Mouse (Mus musculus) cerebellum, postnatal 10 days (tissue): Measurements from ENCODE around the gene Rnf150.

ENCODE experiments used
- DNase-seq, 2 experiments: peaks; one replicate each; pipeline ENCODE4 v3.0.0; 2021; ENCODE audit warnings: mixed read lengths in 2 of 2

Gene Rnf150

DNA sequence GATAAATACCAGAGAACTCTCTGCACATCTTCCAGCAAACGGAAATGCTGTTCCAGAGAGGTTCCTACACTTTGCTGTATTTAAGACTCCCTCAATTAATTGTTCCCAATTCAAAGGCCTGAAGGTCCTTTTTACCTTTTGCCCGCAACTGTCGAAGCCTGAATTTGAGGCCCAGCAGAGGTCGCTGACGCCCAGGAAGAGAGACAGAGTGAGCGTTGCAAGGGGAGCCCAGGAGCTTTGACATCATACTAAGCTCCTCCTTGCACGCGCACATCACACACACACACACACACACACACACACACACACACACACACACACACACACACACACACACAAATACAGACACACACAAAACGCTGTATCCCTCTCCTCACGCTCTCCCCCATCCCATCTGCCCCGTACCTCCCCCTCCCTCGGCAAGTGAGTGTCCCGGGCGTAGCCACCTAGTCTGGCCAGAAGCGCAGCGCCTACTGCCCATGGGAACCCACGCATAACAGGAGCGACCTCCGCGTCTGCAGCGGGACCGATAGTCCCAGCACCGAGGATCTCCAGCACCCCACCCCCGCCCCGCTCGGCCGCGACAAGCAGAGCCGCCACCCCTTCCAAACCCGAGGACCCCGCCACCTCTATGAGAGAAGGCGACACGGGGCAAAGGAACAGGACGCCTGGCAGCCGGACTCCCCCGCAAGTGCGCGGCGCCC is at the start of gene Rnf150:
Rnf150 (plus strand) TSS at position 316 of the 704 bp plus-strand sequence.
- DNase-seq, result peak; percentile 92 to 95

DNA sequence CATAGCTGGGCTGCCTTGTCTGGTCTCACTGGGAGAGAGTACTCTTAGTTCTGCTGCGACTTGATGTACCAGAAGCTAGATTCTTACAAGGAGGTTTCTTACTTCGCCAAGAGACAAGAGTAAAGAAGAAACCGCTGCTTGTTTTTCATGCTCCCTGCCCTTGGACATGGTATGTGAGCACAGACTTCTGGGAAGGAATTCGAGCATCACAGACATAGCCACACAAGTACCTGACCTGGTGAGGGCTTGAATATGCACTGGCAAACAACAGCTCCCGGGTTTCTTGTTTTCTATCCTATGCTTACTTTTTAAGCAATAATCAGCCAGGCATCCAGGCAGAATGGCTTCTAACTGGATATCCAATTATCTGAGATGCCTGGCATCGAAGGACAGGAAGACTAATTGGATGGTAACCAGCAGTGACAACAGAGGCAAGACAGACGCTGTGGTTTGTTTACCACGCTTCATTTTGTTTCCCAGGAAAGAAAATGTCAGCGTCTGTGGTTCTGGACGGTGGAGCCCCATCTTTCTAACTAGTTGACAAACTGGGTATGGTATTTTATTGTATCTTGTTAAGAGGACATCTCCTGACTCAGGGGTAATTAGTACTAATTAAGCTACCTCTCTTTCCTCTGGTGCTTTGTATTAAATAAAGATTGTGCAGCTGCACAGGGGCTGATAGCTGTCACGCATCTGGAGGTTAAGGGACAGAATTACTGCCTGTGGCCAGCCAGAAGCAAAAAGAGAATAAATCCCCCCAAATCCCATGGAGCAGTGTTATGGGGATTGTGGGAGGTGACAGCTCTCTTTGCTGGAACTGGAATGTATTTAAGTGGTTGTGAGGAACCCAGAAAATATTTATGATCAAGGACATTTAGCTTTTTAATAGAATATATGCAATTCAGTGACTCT is 36.8 kb upstream of the Rnf150 start:
- no peak for DNase-seq

DNA sequence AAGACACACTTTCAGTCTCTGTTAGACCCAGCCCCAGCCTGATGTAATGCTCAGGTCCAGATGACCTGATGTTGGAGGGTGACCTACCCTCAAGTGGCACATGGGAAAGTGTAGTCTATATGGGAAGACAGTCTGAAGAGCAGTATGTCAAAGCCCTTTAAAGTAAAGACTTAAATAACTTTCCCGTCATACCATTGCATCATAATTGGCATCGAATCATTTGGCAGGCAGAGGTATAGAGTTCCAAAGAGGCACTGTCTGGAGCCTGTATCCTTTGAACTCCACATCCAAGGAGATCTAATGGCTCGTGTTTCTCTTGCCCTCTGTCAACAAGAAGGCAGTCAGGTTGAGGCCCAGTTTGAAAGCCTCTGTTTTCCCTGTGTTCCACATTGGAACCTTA is 22.7 kb upstream of the Rnf150 start:
- no peak for DNase-seq

DNA sequence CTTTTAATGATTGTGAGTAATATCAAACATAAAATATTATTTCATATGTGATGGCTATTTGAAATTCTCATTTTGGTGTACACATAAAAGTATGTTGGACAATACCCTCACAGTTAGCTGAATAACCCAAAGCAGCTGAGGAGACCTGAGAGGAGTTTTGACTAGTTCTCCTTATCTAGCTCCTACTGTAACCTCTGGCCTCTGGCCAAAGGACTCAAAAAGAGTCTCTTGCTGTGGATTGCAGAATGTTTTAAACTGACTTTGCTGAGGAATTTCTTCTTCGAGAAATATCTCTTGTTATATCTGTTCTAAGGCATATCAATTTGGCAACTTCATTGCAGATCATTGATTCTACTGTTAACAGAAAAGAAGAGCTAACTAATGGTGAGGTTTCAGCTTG is 22.2 kb upstream of the Rnf150 start:
- DNase-seq, result no peak

DNA sequence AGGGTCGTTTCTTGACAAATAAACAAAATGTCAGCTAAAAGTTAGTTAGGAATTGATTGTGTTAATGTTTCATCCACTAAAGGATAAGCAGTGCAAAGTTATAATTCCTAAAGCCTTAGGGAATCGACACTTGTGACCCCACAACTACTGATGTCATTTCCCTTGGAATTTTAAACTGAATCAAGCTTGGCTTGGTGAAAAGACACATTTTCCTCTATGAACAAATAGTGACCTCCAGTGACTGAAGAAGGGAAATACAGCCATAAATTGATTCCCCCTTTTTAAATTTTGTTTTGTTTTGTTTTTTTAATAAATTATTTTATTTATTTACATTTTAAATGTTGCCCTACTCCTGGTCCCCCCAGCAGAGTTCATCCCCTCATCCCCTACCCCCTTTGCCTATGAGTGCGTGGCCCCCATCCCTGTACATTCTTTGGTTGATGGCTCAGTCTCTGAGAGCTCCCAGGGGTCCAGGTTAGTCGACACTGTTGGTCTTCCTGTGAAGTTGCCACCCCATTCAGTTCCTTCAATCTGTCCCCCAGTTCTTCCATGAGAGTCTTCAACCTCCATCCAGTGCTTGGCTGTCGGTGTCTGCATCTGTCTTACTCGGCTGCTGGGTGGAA is 21.5 kb upstream of the Rnf150 start:
- DNase-seq, result no peak

DNA sequence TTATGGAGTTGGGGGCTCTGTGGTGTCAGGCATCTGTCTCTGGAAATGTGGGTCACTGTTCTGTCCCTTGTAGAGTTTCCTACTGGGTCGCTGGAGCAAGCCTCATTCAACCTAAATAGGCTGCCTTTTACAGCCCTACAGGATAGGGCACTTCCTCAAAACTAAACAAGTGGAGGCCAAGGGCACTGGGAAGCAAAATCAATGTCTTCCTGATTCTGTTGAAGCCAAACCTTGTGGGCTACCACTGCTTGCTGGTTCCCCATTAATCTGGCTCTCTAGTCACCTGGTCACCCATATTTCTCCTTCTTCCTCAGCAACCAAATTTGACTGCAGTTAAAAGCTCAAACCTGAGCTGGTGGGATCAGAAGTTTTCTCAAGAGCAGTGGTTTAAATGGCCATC is 19.5 kb upstream of the Rnf150 start:
- DNase-seq, result no peak

DNA sequence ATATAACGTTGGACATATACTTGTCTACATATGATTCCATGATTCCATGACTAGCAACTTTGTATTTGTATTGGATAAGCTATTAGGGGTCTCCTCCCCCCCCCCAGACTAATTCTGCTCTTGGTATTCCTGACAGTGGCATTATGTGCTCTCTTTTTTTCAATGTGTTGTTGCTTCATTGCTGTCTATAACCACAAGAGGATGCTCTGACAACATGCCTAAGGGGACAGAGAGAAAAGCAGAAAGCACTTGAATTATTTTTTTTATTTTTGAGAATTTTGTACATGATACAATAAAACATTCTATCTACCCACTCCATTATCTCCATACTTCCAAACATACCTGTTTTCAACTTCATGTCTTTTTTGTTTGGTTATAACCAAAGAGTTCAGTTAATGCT is 18.7 kb upstream of the Rnf150 start:
- no peak for DNase-seq

DNA sequence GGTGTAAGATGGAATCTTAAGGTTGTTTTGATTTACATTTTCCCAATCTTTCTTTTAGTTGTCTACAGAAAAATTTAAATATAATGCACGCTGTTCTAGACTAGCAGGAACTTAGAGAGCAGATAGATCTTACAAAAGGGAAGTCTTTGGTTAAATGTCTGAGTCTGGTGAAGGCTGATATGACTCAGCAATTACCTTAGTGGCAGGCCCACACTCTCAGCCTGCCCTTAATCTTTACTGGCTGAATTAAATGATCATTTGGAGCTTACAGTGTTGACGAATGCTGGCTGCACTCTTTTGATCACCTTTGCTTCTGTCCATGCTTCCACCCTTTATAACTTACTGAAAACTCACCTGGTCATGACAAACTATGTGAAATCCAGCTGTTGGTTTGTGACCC is 17.1 kb upstream of the Rnf150 start:
- no peak for DNase-seq

DNA sequence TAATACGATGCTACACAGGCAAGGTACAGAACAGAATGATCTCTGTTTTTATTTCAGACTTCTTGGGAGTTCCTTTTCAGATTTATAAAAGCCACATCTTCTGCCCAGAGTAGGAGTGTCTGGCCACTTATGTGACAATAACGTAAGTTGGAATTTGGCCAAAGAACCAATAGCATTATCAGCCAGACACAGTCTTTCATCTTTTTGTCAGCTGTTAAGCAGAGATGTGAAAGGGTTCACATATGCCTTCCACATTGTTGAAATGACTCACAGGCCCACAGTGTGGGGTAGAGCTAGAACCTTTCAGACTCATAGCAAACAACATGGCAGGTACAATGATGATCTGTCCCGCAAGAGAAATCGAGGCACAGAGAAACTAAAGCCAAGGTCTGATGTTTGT is 16.4 kb upstream of the Rnf150 start:
- no peak for DNase-seq

DNA sequence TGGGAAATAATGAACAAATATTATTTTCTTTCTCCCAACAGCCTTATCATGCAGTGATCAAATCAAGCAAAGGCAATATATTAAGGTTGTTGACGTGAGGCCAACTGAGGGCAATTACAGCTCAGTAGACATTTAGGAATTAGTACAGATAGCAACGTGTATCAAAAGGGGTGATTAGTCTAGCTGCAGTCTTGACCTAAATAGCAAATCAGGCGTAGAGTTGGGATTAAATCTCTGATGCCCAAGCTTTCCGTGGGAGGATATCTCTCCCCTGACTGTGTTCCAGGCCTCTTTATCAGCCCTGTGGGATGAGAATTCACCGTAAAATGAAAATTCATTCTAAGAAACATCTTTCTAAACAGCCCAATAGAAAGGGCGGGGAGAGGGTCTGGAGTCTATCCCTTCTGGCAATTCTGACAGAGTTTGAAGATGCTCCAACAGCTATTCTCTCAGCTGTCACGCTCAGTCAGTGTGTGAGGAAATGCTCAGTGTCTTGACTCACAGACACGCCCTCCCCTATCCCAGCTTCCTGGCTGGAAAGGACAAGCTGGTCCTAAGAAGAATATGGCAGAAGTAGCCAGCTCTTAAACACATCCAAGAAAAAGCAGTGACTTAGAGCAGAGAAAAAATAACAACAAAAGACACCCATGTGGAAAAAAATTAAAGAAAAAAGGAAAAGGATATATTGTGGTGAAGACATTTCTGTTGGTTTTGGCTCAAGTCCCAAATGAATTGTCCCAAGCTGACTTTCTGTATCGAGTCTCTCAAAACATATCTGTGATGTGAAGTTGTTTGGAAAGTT is 4.4 kb upstream of the Rnf150 start:
- peak; percentile 67 to 72 for DNase-seq

DNA sequence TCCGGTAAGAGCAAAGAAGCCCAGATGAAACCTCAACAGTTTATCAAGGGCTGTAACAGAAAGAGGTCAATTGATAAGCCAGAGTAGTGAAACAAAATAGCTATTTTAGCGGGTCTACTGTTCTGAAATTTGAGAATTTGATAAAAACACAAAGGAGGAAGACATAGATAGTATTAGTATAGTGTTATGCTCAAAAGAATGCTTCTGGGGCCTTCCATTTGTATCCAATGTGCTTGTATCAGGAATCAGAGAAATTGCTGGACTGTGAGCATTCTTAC is 3.9 kb upstream of the Rnf150 start:
- no peak for DNase-seq

DNA sequence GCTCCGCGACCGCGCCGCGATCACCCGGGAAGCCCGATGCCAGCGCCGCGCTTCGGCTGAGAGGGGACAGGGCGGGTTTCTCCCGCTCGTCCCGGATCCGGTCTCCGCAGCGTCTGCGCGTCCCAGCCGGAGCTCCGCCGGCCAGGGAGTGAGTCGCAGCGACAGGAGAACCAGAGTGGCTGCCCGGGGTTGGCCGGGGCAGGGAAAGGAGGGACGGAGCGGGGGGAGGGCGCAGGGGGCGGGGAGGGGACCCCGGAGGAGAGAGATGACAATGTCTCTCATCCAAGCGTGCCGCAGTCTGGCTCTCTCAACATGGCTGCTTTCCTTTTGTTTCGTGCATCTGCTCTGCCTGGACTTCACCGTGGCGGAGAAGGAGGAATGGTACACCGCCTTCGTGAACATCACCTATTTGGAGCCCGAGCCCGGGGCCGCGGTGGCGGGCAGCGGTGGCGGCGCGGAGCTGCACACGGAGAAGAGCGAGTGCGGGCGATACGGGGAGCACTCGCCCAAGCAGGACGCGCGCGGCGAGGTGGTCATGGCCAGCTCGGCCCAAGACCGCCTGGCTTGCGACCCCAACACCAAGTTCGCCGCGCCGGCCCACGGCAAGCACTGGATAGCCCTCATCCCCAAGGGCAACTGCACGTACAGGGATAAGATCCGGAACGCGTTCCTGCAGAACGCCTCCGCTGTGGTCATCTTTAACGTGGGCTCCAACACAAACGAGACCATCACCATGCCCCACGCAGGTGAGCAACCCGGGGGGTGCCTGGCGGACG is 777 bp downstream of the Rnf150 start:
- peak; percentile 84 for DNase-seq

DNA sequence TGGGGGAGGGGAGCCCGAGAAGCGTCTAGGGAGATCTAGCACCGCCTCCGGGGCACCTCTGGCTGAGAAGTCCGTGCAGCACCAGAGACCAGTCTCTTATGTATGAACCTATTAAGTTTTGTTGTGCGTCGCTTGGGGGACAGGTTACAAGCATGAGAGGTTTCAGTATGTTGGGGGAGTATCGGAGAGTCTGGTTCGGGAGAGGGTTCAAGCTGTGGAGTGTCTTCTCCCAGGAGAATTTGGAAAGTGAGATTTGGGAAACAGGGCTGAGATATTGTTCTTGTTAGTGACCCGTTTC is 1.3 kb downstream of the Rnf150 start:
- no peak for DNase-seq

DNA sequence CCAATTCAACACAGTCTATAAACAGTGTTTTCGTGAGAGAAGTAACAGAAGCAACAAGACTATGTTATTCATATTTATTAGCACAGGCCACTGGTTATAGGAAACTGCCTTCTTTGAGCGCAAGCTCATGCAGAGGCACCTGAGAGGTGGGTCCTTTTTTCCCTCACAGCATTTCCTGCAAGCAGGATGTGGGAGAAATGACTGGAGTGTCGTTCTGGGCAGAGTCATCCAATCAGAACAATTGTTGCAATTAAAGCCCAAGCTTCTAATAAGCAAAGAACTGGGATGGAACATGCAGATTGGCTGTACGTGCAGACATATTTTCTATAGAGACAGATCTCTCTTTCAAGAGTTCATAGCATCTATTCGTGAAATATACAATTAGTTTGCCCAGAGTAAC is 2.1 kb downstream of the Rnf150 start:
- peak; percentile 16 to 46 for DNase-seq

DNA sequence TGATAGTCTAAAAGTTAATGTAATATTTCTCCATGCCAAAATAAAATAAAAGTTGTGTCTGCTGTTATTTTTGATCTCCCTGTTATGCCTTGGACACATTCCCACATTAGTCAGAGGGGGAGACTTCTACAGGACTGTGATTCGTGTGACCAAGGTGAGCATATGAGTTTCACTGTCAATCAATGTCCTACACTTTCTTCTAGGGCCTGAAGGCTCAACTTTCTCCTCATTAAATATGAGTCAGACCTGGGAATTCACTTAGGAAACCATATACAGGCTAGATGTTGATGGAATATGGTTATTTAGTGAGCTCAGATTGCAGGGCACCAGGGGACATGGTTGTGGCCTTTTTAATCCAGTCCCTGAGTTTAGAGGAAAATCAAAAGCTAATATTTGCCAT is 3.1 kb downstream of the Rnf150 start:
- no peak for DNase-seq

DNA sequence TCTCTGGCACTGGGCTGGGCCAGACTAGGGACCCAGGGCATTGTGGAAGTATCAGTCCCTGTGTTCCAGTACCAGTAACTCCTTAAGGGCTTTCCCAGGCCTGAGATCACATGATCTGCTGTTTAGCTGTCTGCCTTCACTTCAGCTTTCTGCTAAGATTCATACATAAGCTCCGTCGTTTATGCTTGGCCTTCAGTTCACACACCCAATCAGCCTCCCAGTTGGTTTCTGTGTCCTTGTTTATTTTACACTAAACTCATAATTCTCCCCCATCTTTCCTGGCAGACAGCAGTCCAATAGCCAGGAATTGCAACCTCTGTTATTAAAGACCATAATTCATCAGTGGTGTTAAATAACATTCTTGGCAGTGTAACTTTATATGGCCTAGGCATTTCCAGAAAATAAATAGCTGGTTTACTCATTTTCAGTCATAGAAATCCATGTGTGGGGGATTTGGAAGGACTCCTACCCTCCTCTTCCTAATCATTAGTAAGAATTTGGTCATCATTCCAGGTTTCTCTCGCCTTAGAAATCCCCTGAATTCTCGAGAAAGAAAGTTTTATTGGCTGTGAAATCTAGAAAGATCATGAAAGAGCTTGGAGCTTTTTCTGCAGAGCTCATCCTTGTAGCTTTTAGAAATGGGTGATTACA is 7.8 kb downstream of the Rnf150 start:
- DNase-seq, result no peak

DNA sequence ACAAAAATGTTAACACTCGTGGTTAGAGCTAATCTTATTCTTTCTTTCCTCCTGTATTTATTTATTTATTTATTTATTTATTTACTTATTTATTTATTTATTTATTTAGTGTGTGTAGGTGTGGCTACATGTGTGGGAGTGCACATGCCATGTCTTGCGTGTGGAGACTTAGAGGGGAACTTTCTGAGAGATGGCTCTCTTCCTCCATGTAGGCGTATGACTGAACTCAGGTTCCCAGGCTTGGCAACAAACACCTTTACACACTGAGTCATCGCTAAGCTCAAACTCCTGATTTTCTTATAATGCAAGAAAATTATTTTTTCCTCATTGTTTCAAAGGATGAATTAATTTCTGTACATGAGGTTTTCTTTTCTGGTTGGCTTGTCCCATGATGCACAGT is 8.8 kb downstream of the Rnf150 start:
- DNase-seq, result no peak

DNA sequence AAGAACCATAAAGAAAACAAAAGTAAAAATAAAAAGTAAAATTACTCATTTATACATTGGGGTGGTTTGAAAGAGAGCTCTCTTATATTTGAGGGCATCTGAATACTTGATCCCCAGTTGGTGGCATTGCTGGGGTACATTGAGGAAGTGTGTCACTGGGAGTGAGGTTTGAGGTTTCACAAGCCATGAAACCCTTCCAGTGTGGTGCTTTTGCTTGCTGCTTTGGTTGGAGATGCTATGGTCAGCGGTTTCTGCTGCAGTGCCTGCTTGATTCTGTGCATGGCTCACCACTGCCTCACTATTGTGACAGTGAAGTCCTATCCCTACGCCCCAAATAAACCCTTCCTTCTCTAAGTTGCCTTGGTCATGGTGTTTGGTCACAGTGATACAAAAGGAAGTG is 10.9 kb downstream of the Rnf150 start:
- DNase-seq, result no peak

DNA sequence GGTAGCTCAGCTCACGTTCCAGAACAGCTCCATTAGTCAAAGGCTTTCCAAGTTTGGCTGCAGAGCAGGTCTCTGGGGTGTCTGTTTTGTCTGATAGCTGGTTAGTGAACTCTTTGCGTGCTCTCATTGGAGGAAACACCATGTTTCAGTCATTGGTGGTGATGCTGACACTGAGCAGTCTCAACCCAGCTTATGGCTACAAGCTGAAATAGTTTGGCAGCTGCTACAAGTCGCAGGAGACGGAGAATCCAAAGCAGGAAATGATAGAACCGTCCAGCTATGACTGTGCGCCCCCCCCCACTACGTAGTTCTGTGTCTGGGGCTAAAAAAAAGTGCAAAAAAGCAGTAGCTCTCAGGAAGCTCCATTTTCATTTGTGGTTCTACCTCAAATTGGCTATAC is 12.0 kb downstream of the Rnf150 start:
- no peak for DNase-seq

DNA sequence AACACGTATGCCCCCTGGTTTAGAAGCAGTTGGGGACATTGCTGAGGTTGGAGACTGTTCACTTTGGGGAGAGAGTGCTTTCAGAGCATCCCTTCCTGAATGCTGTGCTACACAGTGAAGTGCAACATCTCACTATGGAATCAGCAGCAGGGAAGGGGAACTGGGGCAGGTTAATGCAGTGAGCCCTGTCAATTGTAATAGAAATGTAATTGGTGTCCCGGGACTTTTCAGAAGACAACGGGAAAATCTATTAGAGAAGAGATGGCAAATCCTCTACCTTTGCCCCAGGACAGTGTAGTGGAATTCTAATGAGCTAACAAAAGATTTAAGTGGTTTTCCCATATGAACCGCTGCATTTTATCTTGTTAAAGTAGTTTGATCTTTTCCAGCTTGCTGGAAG is 21.3 kb downstream of the Rnf150 start:
- no peak for DNase-seq

DNA sequence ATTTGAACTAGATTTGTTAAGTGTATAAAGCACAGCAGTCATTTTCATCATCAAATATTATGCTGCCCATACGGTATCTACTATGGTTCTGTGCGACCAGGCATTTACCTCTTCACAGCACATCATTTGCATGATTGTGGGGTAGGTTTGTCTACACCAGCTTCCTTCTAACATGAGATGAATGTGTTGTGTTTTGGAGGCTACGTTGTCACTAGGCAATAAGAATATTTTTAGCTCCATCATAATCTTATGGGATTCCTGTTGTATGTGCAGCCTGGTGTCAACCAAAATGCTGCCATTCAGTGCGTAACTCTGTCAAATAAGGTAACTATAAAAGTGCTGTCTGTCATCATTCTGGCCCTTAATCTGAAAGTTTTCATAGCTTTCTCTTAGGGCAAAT is 24.1 kb downstream of the Rnf150 start:
- DNase-seq, result no peak

DNA sequence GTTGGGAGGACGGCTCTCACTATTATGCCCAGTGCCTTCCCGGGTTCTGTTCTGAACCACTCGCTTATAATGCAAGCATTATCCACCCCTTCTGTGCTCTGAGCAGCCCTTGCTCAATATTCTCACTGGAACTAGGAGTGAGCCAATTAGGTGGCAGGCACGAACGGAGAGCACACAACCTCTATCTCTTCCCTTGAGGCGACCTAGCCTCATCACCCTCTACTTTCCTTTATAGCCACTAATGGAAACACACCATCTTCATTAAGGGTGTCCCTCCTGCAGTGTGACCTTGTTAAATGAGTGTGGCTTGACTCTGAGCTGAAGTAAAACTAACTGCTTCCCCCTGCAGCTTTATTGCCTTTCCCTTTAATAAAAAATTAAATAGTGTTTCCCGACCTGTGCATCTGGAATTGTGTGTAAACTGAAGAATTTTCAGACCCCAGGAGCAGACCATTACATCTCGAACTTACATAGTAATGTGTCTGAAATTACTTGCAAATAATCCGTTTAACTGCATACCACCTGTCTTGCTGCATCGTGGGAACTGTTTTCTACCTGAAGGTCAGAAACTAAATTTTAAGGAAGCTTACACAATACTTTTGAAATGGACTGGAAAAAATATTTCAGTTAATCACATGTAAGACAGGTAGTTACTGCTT is 26.0 kb downstream of the Rnf150 start:
- no peak for DNase-seq
